Mouse (Mus musculus): Measurements from ENCODE around the gene Sec11a. TPM values are rescaled to one million over a fixed set of nuclear protein-coding genes. Genes with fewer than 3 reads are reported as not detected.

Gene Sec11a
- total RNA-seq, 2 experiments from 2014 or later = 70.2 to 75.0 TPM

DNA sequence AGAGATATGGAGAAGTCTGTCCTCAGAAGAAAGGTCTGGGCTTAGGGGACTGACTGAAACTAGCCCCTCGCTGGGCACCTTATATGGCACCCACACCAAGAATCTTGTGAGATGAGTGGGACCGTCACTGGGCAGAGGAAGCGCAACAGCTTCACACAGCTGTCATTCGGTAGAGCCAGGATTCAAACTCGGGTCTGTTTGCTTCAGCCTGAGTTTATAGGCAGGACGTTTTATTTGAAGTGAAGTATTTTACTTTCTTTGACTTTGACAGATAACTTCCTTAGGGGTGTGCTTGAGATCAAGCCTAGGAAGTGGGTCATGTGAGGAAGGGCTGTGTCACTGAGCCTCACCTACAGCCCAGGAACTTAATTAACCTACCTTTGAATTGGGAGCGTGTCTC, 82.1 kb downstream of the Sec11a start:
- intact Hi-C loops (cut with DNase I) = no loop called here
- DNase-seq = no peak

DNA sequence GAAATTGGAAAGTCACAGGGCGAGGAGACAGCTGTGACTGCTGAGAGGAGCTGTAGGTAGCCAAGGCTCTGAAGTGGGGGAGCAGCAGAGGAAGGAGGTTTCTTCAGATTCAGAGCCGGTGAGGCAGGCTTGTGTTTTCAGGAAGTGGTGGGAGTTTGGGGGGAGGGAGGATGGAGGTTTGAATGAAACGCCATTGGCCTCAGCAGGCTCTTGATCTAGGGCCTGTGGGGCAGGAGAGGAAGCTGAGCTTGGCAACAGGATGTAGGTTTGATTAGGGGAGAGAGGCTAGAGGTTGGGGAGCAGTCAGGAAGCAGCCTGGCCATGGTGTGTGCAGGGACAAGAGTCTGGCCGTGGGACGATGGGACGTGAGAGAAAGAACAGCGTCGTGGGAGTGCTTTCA, 82.7 kb downstream of the Sec11a start:
- peak; percentile 47 to 53 for DNase-seq
- intact Hi-C loops (cut with DNase I) = no loop called here

DNA sequence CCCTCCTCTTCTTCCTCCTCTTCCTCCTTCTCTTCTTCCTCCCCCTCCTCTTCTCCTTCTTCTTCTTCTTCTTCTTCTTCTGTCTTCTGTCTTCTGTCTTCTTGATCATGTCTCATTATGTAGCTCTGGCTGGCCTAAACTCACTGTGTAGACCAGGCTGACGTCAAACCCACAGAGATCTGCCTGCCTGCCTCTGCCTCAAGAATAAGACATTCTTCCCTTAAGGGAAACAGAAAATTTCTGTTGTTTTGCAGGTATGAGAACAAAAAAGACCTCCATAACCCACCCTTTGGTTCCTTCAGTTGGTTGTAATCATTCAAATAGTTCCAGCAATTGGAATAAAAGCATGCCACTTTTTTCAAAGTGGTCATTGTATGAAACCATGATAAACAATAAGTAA, 83.4 kb downstream of the Sec11a start:
- no peak for DNase-seq
- intact Hi-C loops (cut with DNase I) = no loop called here

DNA sequence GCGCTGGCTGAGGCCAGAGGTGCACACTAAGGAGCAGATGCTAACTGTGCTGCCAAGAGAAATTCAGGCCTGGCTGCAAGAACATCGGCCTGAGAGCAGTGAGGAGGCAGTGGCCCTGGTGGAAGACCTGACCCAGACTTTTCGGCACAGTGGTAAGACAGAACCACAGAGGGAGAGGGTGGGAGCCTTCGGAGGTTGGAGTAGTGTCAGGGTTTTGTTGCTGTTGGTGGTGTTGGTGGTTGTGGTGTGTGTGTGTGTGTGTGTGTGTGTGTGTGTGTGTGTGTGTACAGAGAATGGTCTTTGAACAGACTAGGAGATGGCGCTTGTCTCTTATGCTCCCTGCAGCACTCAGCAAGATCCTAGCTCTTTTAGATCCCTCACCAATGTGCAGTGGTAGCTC, 84.1 kb downstream of the Sec11a start:
- no peak for DNase-seq
- intact Hi-C loops (cut with DNase I) = no loop called here

DNA sequence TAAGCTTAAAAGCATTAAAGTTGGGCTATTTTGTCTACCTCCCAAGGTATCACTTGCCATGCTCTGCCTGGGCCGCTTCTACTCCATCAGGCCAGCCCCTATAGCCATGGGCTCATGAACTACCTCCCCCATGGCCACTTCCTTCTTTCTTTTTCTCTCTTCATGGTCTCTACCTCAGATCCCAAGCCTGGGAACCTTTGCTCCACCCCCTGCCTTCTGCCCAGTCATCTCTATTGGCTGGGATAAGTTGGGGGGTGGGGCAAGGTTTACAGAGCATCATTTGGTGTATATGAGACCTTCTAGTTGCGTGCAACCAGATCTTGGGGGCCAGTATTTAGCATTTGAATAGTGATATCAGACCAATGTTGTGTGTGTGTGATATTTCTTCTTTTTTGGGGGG, 85.1 kb downstream of the Sec11a start:
- no peak for DNase-seq
- intact Hi-C loops (cut with DNase I) = no loop called here

DNA sequence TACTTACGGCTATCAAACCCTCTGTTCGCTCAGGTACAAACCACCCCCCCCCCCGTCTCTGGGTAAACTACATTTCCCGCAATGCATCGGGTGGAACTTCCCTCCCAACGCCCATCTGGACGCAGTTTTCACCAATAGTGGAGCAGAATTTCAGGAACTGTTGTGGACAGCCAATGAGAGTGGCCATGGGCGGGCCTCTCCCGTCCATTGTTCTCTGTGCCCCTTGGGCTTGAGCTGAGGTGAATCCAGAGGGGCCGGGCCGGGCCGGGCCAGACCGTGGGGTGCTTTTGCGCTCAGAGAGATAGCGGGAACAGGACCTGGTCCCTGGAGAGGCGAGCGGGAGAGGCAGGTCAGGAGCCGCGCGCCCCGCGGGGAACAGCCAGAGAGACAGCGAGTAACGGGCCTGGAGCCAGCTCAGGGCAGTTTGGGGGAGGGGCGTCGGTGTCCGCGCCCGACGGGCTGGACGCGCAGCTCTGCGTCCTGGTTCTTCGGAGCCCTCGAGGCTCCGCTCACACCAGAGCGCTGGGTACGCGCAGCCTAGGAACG, 86.8 kb downstream of the Sec11a start, which contains the start of gene Zscan2:
Gene Zscan2, plus strand, starts transcription at position 192 of the 546 bp plus-strand sequence.
- intact Hi-C loops (cut with DNase I) = no loop called here
- peak; percentile 94 to 95 for DNase-seq

DNA sequence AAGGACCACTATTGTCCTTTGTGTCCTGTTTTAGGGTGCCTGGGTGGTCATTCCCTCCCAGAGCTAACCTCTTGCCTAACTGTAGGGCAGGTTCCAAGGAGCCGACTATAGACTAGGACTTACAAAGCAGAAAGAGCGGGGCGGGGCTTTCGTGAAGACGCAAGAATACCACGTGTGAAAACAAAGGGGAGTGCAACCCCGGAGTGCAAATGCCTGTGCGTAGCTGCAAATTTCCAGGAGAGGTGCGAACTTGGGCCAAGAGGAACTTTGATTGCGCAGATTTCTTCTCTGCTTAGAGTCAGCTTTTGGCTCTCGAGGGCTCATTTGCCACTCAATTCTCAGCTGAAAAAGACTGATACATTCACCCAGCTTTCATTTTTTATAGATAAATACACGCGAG, 87.4 kb downstream of the Sec11a start:
- DNase-seq = peak; percentile 63
- intact Hi-C loops (cut with DNase I) = no loop called here

DNA sequence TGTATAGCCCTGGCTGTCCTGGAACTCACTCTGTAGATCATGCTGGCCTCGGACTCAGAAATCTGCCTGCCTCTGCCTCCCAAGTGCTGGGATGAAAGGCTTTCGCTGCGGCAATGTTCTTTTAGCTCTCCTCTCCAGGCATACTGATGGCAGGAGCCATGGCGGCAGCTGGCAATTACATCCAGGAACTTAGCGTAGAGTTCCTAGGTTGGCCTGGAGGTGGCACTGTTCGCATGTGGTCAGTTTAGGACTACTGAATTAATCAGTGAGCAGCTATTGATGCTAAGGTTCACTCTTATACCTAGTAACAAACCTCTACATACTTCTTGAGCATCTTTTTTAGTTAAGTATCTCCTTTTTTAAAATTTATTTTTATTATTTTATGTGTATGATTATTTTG, 90.4 kb downstream of the Sec11a start:
- DNase-seq = peak; percentile 85 to 90
- intact Hi-C loops (cut with DNase I) = loop anchor here (1.0 to 5.0 kb wide), 2 partner anchors 205 to 298 kb away; no protein-coding TSS in a partner anchor

DNA sequence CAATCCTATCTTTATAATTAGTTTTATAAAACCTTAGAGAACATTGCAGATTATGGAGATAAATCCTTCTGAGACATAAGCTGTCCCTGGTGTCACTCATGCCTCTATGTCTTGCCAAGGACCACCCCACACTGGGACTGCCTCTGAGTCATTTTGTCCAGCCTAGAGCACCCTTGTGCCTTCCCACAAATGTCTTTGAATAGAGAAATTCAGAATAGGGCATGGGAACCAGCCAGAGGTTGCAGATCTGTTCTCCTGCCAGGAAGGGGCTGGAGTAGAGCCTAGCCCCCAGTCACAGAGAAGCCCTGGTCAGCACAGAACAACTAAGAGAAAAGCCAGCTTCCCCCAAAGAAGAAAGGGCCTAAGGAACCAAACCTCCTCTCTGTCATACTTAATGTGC, 92.3 kb downstream of the Sec11a start:
- intact Hi-C loops (cut with DNase I) = loop anchor here (5.0 kb wide), 1 partner anchor 207 kb away; no protein-coding TSS in a partner anchor
- DNase-seq = no peak

Other genes with a start within 250 kb of the Sec11a start
- gene Iqgap1, start 121.8 kb downstream of the Sec11a start, total RNA-seq (2021) = 10 to 100 TPM; 74.3 to 74.9 TPM
- gene Zscan2, start 86.9 kb downstream of the Sec11a start, total RNA-seq (2021) = 1 to 10 TPM; 8.0 to 9.6 TPM
- gene Wdr73, start 46.5 kb downstream of the Sec11a start, total RNA-seq (2021) = 10 to 100 TPM in 1 of 2 experiments, 1 to 10 TPM in 1; 7.9 to 10.6 TPM
- gene Nmb, start 42.7 kb downstream of the Sec11a start, total RNA-seq (2021) = 1 to 10 TPM; 2.1 to 6.4 TPM
- 10 to 100 TPM; 22.9 to 24.9 TPM for gene Zfp592, start 45.9 kb upstream of the Sec11a start, total RNA-seq (2021)
- gene Alpk3, start 109.8 kb upstream of the Sec11a start, total RNA-seq (2021) = 10 to 100 TPM; 85.0 to 90.5 TPM
- under 1 TPM; 0.20 to 0.53 TPM for gene Slc28a1, start 167.0 kb upstream of the Sec11a start, total RNA-seq (2021)